Mouse (Mus musculus) limb, embryonic 11.5 days (tissue): ENCODE measurements around the gene Fam214a. TPM values are rescaled to one million over a fixed set of nuclear protein-coding genes. Genes with fewer than 3 reads are reported as not detected.

Experiments used
- ATAC-seq: fragments of 200-750 bp; cut with Nextera tagmentation; 2 replicates; pipeline ENCODE4 v1.8.0; 2017; ENCODE audit warnings: low read depth; ENCODE audit not compliant: insufficient number of reproducible peaks, low FRiP score, low TSS enrichment
- DNase-seq: peaks from one replicate; pipeline ENCODE4 v3.0.0-alpha.2; 2015; ENCODE audit warnings: low spot score
- H3K27ac ChIP-seq: fragments of 300-500 bp; sonication (generic); replicated peaks from 2 replicates; pipeline ENCODE4 v1.5.1; 2014; ENCODE audit warnings: low read depth, mild to moderate bottlenecking, low read length
- H3K27me3 ChIP-seq: fragments of 300-500 bp; sonication (generic); 2 replicates; pipeline ENCODE4 v1.6.1; 2014; ENCODE audit warnings: mild to moderate bottlenecking, low read length, mixed read lengths; ENCODE audit not compliant: control insufficient read depth, insufficient read depth
- H3K36me3 ChIP-seq: fragments of 300-500 bp; sonication (generic); 2 replicates; pipeline ENCODE4 v1.6.1; 2014; ENCODE audit warnings: mild to moderate bottlenecking, low read length, moderate library complexity, mixed read lengths; ENCODE audit not compliant: control insufficient read depth, insufficient read depth
- H3K4me1 ChIP-seq: fragments of 300-500 bp; sonication (generic); 2 replicates; pipeline ENCODE4 v1.6.1; 2014; ENCODE audit warnings: low read length, mixed read lengths; ENCODE audit not compliant: control insufficient read depth, insufficient read depth
- H3K4me2 ChIP-seq: fragments of 300-500 bp; sonication (generic); 2 replicates; pipeline ENCODE4 v1.6.1; 2014; ENCODE audit warnings: low read depth, mild to moderate bottlenecking, moderate library complexity; ENCODE audit not compliant: severe bottlenecking
- H3K4me3 ChIP-seq: fragments of 300-500 bp; sonication (generic); 2 replicates; pipeline ENCODE4 v1.5.1; 2014; ENCODE audit warnings: low read depth, low read length
- H3K9ac ChIP-seq: fragments of 300-500 bp; sonication (generic); 2 replicates; pipeline ENCODE4 v1.6.1; 2014; ENCODE audit warnings: mild to moderate bottlenecking, low read length
- H3K9me3 ChIP-seq: fragments of 300-500 bp; sonication (generic); 2 replicates; pipeline ENCODE4 v1.6.1; 2016; ENCODE audit warnings: low read length; ENCODE audit not compliant: control insufficient read depth
- WGBS: fragments of 180-500 bp; shearing (Covaris S2); extraction: QIAGEN DNeasy Blood & Tissue Kit; methylation state at CpG from one replicate; pipeline ENCODE4 v1.1.7; 2014; 5-methylcytosine and 5-hydroxymethylcytosine counted together
- polyA plus RNA-seq: library from polyadenylated mRNA; unstranded; fragments of >200 nt; fragmentation: Nextera tagmentation; extraction: Ambion mirVana; gene quantifications from 2 replicates; pipeline ENCODE4 v1.2.1, GENCODE M21; 2014

The Fam214a gene
- polyA plus RNA-seq, 1 experiment from 2014 or later = 7.6 TPM

- H3K36me3 ChIP-seq = no peaks in the 10 kb centered on the region
- H3K4me2 ChIP-seq = no peak overlapping the region
- H3K27me3 ChIP-seq = no peaks in the 10 kb centered on the region
- no peak overlapping the region for H3K9ac ChIP-seq
- no peaks in the 10 kb centered on the region for H3K9me3 ChIP-seq
- no peak overlapping the region for H3K27ac ChIP-seq
- no peak overlapping the region for H3K4me3 ChIP-seq
- H3K4me1 ChIP-seq = 0 out of 2 replicates have a peak, but pooled peaks cover 4% of the 10 kb centered on the region
- no peak for ATAC-seq
- no peak for DNase-seq
- 84% methylated on average over 3 of the region's 3 CpGs for WGBS
Observed at GRCm38 (mm10) chr9:74915611-74916010, 37.1 kb upstream of the Fam214a start.

GRCm38 (mm10) chr9:74920450-74920849, 32.2 kb upstream of the Fam214a start:
- ATAC-seq (no peak), DNase-seq (no peak)
- Histone ChIP-seq H3K4me2 (no peak overlapping the region), H3K27me3 (no peaks in the 10 kb centered on the region), H3K9ac (no peak overlapping the region), H3K36me3 (no peaks in the 10 kb centered on the region), H3K4me1 (no peaks in the 10 kb centered on the region), H3K27ac (no peak overlapping the region), H3K9me3 (no peaks in the 10 kb centered on the region), H3K4me3 (no peak overlapping the region)
- 89% methylated on average over 12 of the region's 12 CpGs for WGBS

- Histone ChIP-seq H3K4me2 (no peak overlapping the region), H3K9me3 (no peaks in the 10 kb centered on the region), H3K4me1 (no peaks in the 10 kb centered on the region), H3K27ac (no peak overlapping the region), H3K36me3 (no peaks in the 10 kb centered on the region), H3K4me3 (no peak overlapping the region), H3K27me3 (no peaks in the 10 kb centered on the region), H3K9ac (no peak overlapping the region)
- ATAC-seq (no peak), DNase-seq (no peak)
- 26% methylated on average over 1 of the region's 1 CpGs for WGBS
Observed at GRCm38 (mm10) chr9:74921422-74921821, 31.3 kb upstream of the Fam214a start.

- Histone ChIP-seq H3K36me3 (no peaks in the 10 kb centered on the region), H3K4me3 (no peak overlapping the region), H3K9me3 (no peaks in the 10 kb centered on the region), H3K9ac (no peak overlapping the region), H3K27ac (no peak overlapping the region), H3K4me1 (no peaks in the 10 kb centered on the region), H3K4me2 (no peak overlapping the region), H3K27me3 (no peaks in the 10 kb centered on the region)
- 71% methylated on average over 3 of the region's 3 CpGs for WGBS
- DNase-seq (no peak), ATAC-seq (no peak)
Observed at GRCm38 (mm10) chr9:74922884-74923283, 29.8 kb upstream of the Fam214a start.

GRCm38 (mm10) chr9:74923291-74923977, 29.2 kb upstream of the Fam214a start:
- no peak for ATAC-seq

GRCm38 (mm10) chr9:74925220-74925769, 27.4 kb upstream of the Fam214a start:
- Histone ChIP-seq H3K4me3 (no peak overlapping the region), H3K4me2 (no peak overlapping the region), H3K9me3 (no peaks in the 10 kb centered on the region), H3K27me3 (no peaks in the 10 kb centered on the region), H3K27ac (no peak overlapping the region), H3K36me3 (no peaks in the 10 kb centered on the region), H3K4me1 (no peaks in the 10 kb centered on the region), H3K9ac (no peak overlapping the region)
- WGBS = 86% methylated on average over 10 of the region's 10 CpGs
- ATAC-seq = no peak
- DNase-seq = no peak

More at GRCm38 (mm10) chr9:74923291-74923977, 29.2 kb upstream of the Fam214a start:
- Histone ChIP-seq H3K4me3 (no peak overlapping the region), H3K36me3 (no peaks in the 10 kb centered on the region), H3K9ac (no peak overlapping the region), H3K4me1 (no peaks in the 10 kb centered on the region), H3K4me2 (no peak overlapping the region), H3K9me3 (no peaks in the 10 kb centered on the region), H3K27ac (no peak overlapping the region), H3K27me3 (no peaks in the 10 kb centered on the region)
- WGBS = 93% methylated on average over 6 of the region's 6 CpGs
- DNase-seq = no peak

GRCm38 (mm10) chr9:74929981-74930423, 22.7 kb upstream of the Fam214a start:
- Histone ChIP-seq H3K4me1 (0 out of 2 replicates have a peak, but pooled peaks cover 2% of the 10 kb centered on the region), H3K9me3 (no peaks in the 10 kb centered on the region), H3K27ac (no peak overlapping the region), H3K36me3 (no peaks in the 10 kb centered on the region), H3K27me3 (no peaks in the 10 kb centered on the region), H3K4me3 (no peak overlapping the region), H3K9ac (no peak overlapping the region), H3K4me2 (no peak overlapping the region)
- ATAC-seq = no peak
- 85% methylated on average over 4 of the region's 4 CpGs for WGBS
- DNase-seq = no peak

- DNase-seq = no peak
- H3K4me2 ChIP-seq = no peak overlapping the region
- H3K9ac ChIP-seq = no peak overlapping the region
- H3K27me3 ChIP-seq = no peaks in the 10 kb centered on the region
- H3K9me3 ChIP-seq = no peaks in the 10 kb centered on the region
- no peak overlapping the region for H3K4me3 ChIP-seq
- 0 out of 2 replicates have a peak, but pooled peaks cover 2% of the 10 kb centered on the region for H3K4me1 ChIP-seq
- H3K36me3 ChIP-seq = no peaks in the 10 kb centered on the region
- no peak for ATAC-seq
- no peak overlapping the region for H3K27ac ChIP-seq
- 86% methylated on average over 5 of the region's 5 CpGs for WGBS
Observed at GRCm38 (mm10) chr9:74930653-74931052, 22.0 kb upstream of the Fam214a start.
